ENCODE assay signal across 21 mouse cellular contexts in genomic region chr6:50535346-50535745, GRCm38 (mm10). TPM values are rescaled to one million over a fixed set of nuclear protein-coding genes. Genes with fewer than 3 reads are reported as not detected.
DNase-seq lines count a peak whose midpoint lies in the region; ATAC-seq and TF ChIP-seq lines count a peak whose summit lies in the region.
"Had no signal": no experiment of that assay in that cellular context is flagged by ENCODE, and none has a peak within 500 bp of the region (broad histone marks: within the 10 kb centered on the region; RNA-seq: fewer than 3 reads in every experiment).

No protein-coding gene starts in this region.

- no peaks in the 10 kb centered on the region for H3K27me3 ChIP-seq in kidney, embryonic 16.5 days (ENCODE audit: insufficient read depth, low read length)
- H3K27me3 ChIP-seq in Patski = no peaks in the 10 kb centered on the region
- H3K27me3 ChIP-seq: embryonic facial prominence, embryonic 12.5 days; forebrain, embryonic 13.5 days; forebrain, embryonic 15.5 days had no signal

- peak; percentile 36; the same call in 1 of the 2 replicates for ATAC-seq in kidney, embryonic 16.5 days (ENCODE audit: low FRiP score, low TSS enrichment)
- ATAC-seq in Patski = no peak
- ATAC-seq: activated CD4-positive, CD25-positive, alpha-beta regulatory T cell, adult 4 months; forebrain, embryonic 13.5 days had no signal

- TF ChIP-seq CTCF in Patski (IDR thresholded peaks at IDR 0.05) = no peak

- peak; percentile 23 for DNase-seq in kidney, adult 11 months
- DNase-seq in kidney, postnatal 14 days = no peak
- peak; percentile 62 for DNase-seq in kidney, adult 9 months
- DNase-seq in kidney, postnatal 10 days = no peak
- DNase-seq in kidney, adult 18-20 months = no peak
- DNase-seq in Patski (ENCODE audit: low read depth, low spot score) = peak; percentile 15
- DNase-seq in frontal cortex, postnatal 25 days (ENCODE audit: low spot score in 2 of 2) = no peak
- DNase-seq: adrenal gland, adult 8-10 months; adrenal gland, postnatal 14 days; adrenal gland, postnatal 36 days; cerebellum, adult 11-12 months; cerebellum, adult 2 months; cerebellum, adult 9-10 months; cerebellum, postnatal 10 days; cerebellum, postnatal 25 days had no signal

- POLR2A ChIA-PET in Patski (lab: Charles Lee) = interaction anchor here (0.5 kb wide), 2 partner anchors 114 to 133 kb away, joined by 3 to 4 read pairs; no protein-coding TSS in a partner anchor

- peaks cover 4% of the 10 kb centered on the region; the same call in 1 of the 2 replicates for H3K4me1 ChIP-seq in kidney, embryonic 16.5 days (ENCODE audit: insufficient read depth, low read length)
- H3K4me1 ChIP-seq: embryonic facial prominence, embryonic 12.5 days; forebrain, embryonic 13.5 days; forebrain, embryonic 15.5 days had no signal

- no peak overlapping the region for H3K27ac ChIP-seq in kidney, embryonic 16.5 days (ENCODE audit: low read length)
- H3K27ac ChIP-seq: embryonic facial prominence, embryonic 10.5 days; embryonic facial prominence, embryonic 12.5 days; forebrain, embryonic 13.5 days; forebrain, embryonic 15.5 days had no signal

- WGBS in kidney, embryonic 16.5 days = 70% methylated on average over 3 of the region's 3 CpGs

- in situ Hi-C loops in Patski (cut with MboI; ENCODE audit: low pct_unique_long_range_greater_than_20kb) = loop anchor here (5.0 kb wide), 2 partner anchors 223 to 423 kb away; partner anchors contain the start of gene Mpp6

- no peaks in the 10 kb centered on the region for H3K36me3 ChIP-seq in kidney, embryonic 16.5 days (ENCODE audit: insufficient read depth, low read length)
- H3K36me3 ChIP-seq: embryonic facial prominence, embryonic 10.5 days; embryonic facial prominence, embryonic 12.5 days; forebrain, embryonic 15.5 days had no signal

- no peak overlapping the region for H3K9ac ChIP-seq in kidney, embryonic 16.5 days (replicated peaks; ENCODE audit: low read length)
- H3K9ac ChIP-seq: embryonic facial prominence, embryonic 12.5 days; forebrain, embryonic 13.5 days; forebrain, embryonic 15.5 days had no signal

- no peaks in the 10 kb centered on the region for H3K9me3 ChIP-seq in kidney, embryonic 16.5 days (ENCODE audit: low read length)
- H3K9me3 ChIP-seq: embryonic facial prominence, embryonic 10.5 days; embryonic facial prominence, embryonic 12.5 days; forebrain, embryonic 13.5 days; forebrain, embryonic 15.5 days had no signal

- no peak overlapping the region for H3K4me3 ChIP-seq in kidney, embryonic 16.5 days (ENCODE audit: low read length)
- H3K4me3 ChIP-seq: embryonic facial prominence, embryonic 10.5 days; embryonic facial prominence, embryonic 12.5 days; forebrain, embryonic 13.5 days; forebrain, embryonic 15.5 days had no signal

- H3K4me2 ChIP-seq in kidney, embryonic 16.5 days (replicated peaks; ENCODE audit: low read depth, low read length) = no peak overlapping the region
- H3K4me2 ChIP-seq: embryonic facial prominence, embryonic 12.5 days; forebrain, embryonic 13.5 days; forebrain, embryonic 15.5 days had no signal

- CTCF ChIA-PET in Patski (lab: Charles Lee) = no interaction called here

RNA-seq across cellular contexts. Expression of gene Cycs, which starts 31.0 kb away (rescaled TPM):
- polyA plus RNA-seq in kidney, embryonic 16.5 days (2015; fragmentation: Nextera tagmentation; extraction: Ambion mirVana) = 74.4 and 79.4 TPM in 2 replicates
- polyA plus RNA-seq in Patski (2021) = 46.1 TPM

Comparison
In these comparisons a context has a peak if more than half of its experiments do, and no peak if none do; other contexts are left out.
1. DNase-seq: peak in kidney, adult 11 months (single experiment), kidney, adult 9 months (single experiment) and Patski (single experiment); none in kidney, postnatal 14 days (single experiment), kidney, postnatal 10 days (single experiment), kidney, adult 18-20 months (single experiment) and frontal cortex, postnatal 25 days (0 of 2).